Mouse (Mus musculus) heart, postnatal 14 days (tissue): ENCODE data around the gene Alcam. TPM values are rescaled to one million over a fixed set of nuclear protein-coding genes. Genes with fewer than 3 reads are reported as not detected.
A peak's percentile ranks its signal among the peaks of the same experiment; 100 is the strongest.

Source experiments
- DNase-seq, 2 experiments: peaks; one replicate each; pipeline ENCODE4 v3.0.0; 2021 to 2022
- intact Hi-C: fragments of 180-260 bp; cut with DNase I; formaldehyde crosslinking; loops from one replicate; pipeline ENCODE4 v1.15.1; 2025
- total RNA-seq, 2 experiments: library from RNA; stranded (reverse); gene quantifications; 2 replicates each; pipeline ENCODE4 v1.2.3; 2021

The Alcam gene
- total RNA-seq, 2 experiments from 2014 or later, result 4.1 to 5.1 TPM

DNA sequence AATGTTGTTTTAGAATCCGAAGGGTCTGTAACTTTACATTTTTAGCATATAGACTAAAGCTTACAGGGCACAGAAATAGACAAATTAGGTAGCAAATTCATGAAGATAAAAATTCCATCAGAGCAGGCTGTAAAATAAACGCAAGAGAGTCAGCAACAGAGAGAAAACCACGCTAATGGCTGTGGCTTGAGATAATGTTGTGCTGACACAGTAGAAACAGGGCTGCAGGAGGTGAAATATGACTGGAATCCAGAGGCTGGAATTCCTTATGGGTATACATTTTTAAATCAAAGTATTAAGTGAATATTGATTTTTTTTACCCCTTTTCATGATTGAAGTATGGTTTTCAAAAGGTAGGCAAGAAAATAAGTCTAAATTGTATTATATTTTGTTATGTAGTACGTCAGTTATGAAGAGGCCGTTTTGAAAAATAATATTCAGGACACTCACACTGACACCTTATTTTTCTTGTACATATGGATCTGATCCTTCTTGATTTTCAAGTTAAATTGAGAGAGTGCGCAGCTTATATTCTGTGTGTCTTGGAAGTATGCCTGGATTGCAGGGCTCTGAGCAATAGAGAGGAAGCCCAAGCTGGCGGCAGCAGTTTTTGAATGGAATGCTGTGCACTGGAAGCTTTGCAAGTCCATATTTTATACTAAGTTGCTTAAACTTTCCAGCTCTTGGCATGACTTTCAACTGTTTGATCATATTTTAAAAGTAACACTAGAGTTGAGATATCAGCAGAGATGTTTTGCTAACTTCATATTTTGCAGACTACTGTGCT lies 74.9 kb downstream of the Alcam start:
- DNase-seq, result no peak
- intact Hi-C loops, result no loop called here

GRCm38 (mm10) chr16:52376827-52377226 lies 77.0 kb downstream of the Alcam start:
- intact Hi-C loops, result no loop called here

GRCm38 (mm10) chr16:52371956-52372355 lies 81.9 kb downstream of the Alcam start:
- DNase-seq, result no peak
- intact Hi-C loops, result no loop called here

More at GRCm38 (mm10) chr16:52376827-52377226, 77.0 kb downstream of the Alcam start:
- DNase-seq, result no peak

DNA sequence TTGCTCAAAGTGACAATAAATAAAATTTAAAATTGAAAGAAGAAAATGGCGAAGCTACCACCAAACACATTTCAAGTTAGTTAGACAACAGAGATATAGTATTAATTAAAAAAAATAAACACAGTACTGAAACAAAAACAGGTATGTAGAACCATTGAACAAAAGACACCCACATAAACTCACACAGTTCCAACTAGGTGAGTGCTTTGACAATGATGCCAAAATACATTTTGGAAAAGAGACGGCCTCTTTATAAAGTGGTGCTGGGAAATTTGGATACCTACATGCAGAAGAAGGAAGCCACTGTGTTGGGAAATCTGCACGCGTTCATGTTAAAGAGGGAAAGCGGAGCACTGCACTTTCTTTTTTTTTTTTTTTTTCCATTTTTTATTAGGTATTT lies 85.4 kb downstream of the Alcam start:
- no peak for DNase-seq
- intact Hi-C loops, result no loop called here

DNA sequence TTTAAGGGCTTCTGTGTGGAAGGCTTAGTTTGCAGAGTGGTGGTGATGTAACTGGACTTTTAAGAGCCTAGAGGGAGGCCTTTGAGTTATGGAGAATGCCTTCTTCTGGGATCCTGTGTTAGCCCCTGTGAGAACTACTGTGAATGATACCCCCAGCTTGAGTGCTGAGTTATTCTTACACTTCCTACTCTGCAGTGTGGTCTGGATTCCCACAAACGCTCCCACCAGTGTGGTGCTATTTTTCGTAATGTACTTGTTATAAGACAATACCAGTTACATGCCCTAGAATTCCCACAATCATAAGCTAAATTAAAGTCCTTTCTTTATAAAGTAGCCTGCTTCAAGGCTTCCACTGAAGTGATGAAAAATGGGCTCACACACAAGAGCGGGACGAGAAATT lies 87.0 kb downstream of the Alcam start:
- intact Hi-C loops, result no loop called here

DNA sequence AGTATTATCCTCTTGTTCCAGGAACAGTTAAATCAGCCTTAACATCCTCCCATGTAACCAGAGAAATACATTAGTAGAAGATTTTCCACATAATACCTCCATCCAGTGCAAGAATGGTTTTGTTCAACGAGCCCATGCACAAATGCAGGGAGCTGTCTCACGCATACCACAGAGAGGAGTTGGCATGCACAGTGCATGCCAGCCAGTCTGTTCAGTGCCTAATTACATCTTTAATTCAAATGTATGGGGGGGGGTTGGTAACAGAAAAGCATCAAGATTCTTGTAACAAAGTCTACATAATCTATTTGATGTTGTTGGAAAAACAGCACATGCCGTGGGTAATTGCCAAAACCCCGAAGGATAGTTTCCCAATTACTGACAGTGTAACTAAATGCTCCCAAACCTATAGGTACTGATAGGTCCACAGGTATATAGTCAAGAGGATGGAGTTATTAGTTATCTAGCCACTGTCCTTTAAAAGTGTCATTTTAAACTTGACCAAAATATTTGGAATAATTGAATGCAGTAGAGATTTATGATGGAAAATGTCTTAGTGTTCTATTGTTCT lies 89.8 kb downstream of the Alcam start:
- no peak for DNase-seq
- intact Hi-C loops, result no loop called here

More for the DNA sequence above, 87.0 kb downstream of the Alcam start:
- DNase-seq, result no peak

- DNase-seq, result no peak
- intact Hi-C loops, result no loop called here
Measured at GRCm38 (mm10) chr16:52343467-52344033, 110.3 kb downstream of the Alcam start.

GRCm38 (mm10) chr16:52342694-52343466 lies 111.0 kb downstream of the Alcam start:
- DNase-seq, result no peak
- intact Hi-C loops, result no loop called here

GRCm38 (mm10) chr16:52334084-52334483 lies 119.8 kb downstream of the Alcam start:
- DNase-seq, result no peak
- intact Hi-C loops, result no loop called here

DNA sequence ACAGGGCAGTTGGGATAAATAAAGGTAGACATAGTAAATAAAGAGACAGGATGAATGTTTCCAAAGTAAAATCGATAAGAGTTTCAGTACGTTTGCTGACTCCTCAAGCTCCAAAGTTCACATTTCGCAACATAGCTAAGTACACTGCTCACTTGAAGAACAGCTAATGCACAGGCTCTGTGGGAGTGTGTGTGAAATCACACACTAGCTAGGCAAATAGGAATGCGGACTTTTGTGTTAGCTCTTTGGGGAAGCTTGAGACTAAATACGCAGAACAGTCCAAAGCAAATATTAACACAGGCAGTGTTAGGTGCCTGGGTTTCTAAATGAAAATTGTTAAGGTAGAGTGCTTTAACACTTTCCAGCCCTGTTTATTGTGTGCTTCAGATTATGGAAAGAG lies 120.2 kb downstream of the Alcam start:
- intact Hi-C loops, result no loop called here

DNA sequence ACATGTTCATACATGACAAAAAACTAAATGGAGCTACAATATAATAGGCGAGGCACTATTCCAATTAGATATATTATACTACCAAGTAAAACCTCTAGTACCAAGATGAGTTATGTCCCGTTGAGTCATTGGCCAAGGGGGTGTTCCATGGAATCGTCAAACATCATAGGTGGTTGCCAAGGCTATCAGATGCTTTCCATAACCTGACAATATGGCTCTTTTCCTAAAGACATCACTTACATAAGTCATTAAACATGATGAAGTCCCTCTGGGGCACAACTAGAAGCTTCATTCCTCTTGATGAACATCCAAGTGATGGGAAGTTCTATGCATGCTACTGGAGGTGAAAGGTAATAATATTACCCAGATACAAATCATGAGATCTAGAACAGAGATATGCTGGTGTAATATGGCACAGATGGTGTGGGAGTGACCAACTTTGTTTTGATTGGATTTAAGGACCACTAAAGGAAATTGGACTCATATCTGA lies 122.5 kb downstream of the Alcam start:
- DNase-seq, result no peak
- intact Hi-C loops, result no loop called here

More for the DNA sequence above, 120.2 kb downstream of the Alcam start:
- no peak for DNase-seq

- no peak for DNase-seq
- intact Hi-C loops, result no loop called here
Measured at GRCm38 (mm10) chr16:52329420-52329819, 124.5 kb downstream of the Alcam start.

- intact Hi-C loops, result no loop called here
- no peak for DNase-seq
Measured at GRCm38 (mm10) chr16:52319229-52319628, 134.6 kb downstream of the Alcam start.

GRCm38 (mm10) chr16:52311073-52311472 lies 142.8 kb downstream of the Alcam start:
- peak; percentile 73 to 86 for DNase-seq
- intact Hi-C loops, result loop anchor here (2.0 to 5.0 kb wide), 2 partner anchors 141 to 956 kb away; partner anchors contain the start of gene Alcam

GRCm38 (mm10) chr16:52307016-52307415 lies 146.9 kb downstream of the Alcam start:
- DNase-seq, result no peak
- intact Hi-C loops, result no loop called here

DNA sequence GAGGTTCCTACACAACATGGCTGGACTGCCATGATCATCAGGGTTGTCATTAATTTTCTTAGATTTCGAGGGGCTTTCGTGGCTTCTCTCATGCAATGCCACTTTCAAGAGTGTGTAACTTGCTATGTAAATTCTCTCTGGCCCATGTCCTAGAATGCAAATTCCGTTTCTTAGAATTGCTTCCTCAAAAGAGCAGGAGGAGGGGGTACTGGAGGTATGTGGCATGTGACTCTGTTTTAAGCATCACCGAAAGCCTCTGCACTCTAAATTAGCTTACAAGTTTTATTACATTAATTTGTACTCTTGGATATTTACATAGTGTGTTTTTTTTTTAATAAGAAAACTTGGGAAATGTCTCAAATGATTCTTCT lies 150.4 kb downstream of the Alcam start:
- intact Hi-C loops, result no loop called here
- DNase-seq, result no peak

DNA sequence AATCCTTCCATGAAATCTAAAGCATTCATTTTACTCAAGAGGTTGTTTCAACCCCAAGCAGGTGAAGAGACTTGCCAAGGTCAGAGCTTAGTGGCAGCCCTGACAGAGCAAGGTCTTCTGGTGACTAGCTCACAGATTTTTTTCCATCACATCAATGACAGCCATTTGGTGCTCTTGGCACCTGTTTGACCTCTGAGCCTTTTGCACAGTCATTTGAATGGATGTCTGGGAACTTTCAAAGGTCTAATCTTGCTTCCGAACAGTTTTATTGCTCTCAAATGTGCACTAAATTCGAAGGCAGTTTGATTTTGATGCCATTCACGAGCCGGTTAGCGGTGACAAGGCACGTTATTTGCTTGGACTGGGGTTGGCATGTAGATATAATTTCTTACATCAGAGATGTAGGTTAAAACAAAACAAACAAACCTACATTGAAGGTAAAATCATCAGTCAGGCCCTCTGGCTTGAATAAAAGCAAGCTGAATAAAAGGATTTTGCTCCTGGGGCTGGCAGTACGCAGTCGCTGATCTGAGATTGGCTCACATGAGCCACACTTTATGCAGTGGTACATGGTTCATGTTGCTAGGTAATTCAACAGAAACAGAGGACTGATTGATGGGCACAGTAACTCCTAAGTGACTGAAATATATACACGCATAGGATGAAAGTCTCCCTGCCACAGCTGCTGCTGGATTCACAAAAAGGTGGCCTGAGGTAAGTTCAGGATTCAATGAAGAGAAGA lies 150.9 kb downstream of the Alcam start:
- intact Hi-C loops, result no loop called here

GRCm38 (mm10) chr16:52301730-52302129 lies 152.1 kb downstream of the Alcam start:
- no peak for DNase-seq
- intact Hi-C loops, result no loop called here

More for the DNA sequence above, 150.9 kb downstream of the Alcam start:
- DNase-seq, result no peak

- intact Hi-C loops, result no loop called here
- no peak for DNase-seq
Measured at GRCm38 (mm10) chr16:52296376-52296775, 157.5 kb downstream of the Alcam start.

GRCm38 (mm10) chr16:52295535-52295934 lies 158.3 kb downstream of the Alcam start:
- DNase-seq, result no peak
- intact Hi-C loops, result no loop called here
